Mouse (Mus musculus) embryonic fibroblast, embryonic 13.5 days (primary cell): ENCODE measurements around the gene Actr6.

Experiments used
- CTCF ChIP-seq: IDR thresholded peaks from 2 replicates; pipeline ENCODE4 v1.5.1; 2011; ENCODE audit warnings: mild to moderate bottlenecking, control low read depth, low read length, moderate library complexity, borderline replicate concordance; ENCODE audit not compliant: insufficient read depth
- POLR2A ChIP-seq: IDR thresholded peaks from 2 replicates; pipeline ENCODE4 v1.6.1; 2011; ENCODE audit warnings: low read depth, mild to moderate bottlenecking, control low read depth, low read length, moderate library complexity

DNA sequence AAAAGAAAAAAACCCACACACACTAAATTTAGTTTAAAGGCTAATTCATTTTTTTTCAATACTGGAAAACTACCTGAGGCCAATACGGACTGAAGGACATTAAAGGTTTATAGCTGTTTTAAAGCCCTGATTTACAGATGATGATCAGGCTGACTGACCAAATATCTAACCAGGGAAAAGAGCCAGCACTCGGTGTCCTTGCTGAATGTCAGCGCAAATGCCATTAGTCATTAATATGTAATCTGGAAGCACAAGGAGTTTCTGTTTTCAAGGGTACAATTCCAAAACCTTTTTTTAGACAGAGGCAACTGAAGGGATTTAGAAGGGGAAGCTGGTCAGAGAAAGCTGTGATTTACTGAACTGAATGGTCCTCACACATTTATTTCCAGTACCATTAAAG is 11.3 kb downstream of the Actr6 start:
- TF ChIP-seq CTCF (no peak), POLR2A (no peak)
